In the genomic region with DNA sequence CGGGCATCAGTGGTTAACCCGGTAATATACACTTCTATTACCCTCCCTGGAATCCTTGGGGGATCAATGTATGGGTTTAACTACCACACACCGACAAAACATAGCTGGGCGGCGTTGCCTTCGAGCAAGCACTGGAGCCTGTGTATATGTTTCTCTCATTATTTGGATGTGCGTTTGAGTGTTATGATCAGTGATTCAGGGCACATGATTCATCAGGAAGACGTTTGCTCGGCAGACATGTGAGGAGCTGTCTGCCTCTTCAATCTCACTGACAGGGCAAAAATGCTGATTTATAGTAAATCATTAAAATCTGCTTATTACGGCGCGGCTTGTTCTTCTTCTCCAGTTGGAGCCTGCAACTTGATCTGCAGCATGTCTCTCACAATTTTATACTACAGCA, we compare ENCODE assay signal across 22 mouse cellular contexts.
A peak's percentile ranks its signal among the peaks of the same experiment; 100 is the strongest.
DNase-seq lines count a peak whose midpoint lies in the region; ATAC-seq lines count a peak whose summit lies in the region.
"Had no signal": no experiment of that assay in that cellular context is flagged by ENCODE, and none has a peak within 500 bp of the region (broad histone marks: within the 10 kb centered on the region; RNA-seq: fewer than 3 reads in every experiment).

No protein-coding gene starts in this region.

- no peak for ATAC-seq in forebrain, embryonic 12.5 days (ENCODE audit: low FRiP score)
- ATAC-seq in neural tube, embryonic 12.5 days (ENCODE audit: low FRiP score, low read depth), result 0 out of 2 replicates have a peak, but pooled peaks have one; percentile 21
- peak; percentile 22; the same call in 1 of the 2 replicates for ATAC-seq in hindbrain, embryonic 14.5 days (ENCODE audit: low FRiP score)
- 0 out of 2 replicates have a peak, but pooled peaks have one; percentile 55 for ATAC-seq in neural tube, embryonic 14.5 days (ENCODE audit: low read depth)
- ATAC-seq: inflammation-experienced regulatory T-cells, adult 6 months had no signal

- WGBS in forebrain, embryonic 12.5 days, result 62% methylated on average over 12 of the region's 12 CpGs
- 93% methylated on average over 12 of the region's 12 CpGs for WGBS in forebrain, embryonic 10.5 days
- 59% methylated on average over 12 of the region's 12 CpGs for WGBS in neural tube, embryonic 12.5 days
- 52% methylated on average over 12 of the region's 12 CpGs for WGBS in hindbrain, embryonic 14.5 days
- 37% methylated on average over 12 of the region's 12 CpGs for WGBS in neural tube, embryonic 14.5 days

- no peaks in the 10 kb centered on the region for H3K36me3 ChIP-seq in forebrain, embryonic 12.5 days (replicated peaks)
- H3K36me3 ChIP-seq in forebrain, embryonic 10.5 days (replicated peaks), result no peaks in the 10 kb centered on the region
- H3K36me3 ChIP-seq in neural tube, embryonic 12.5 days, result no peaks in the 10 kb centered on the region
- no peaks in the 10 kb centered on the region for H3K36me3 ChIP-seq in hindbrain, embryonic 14.5 days (replicated peaks; ENCODE audit: control insufficient read depth, insufficient read depth)
- H3K36me3 ChIP-seq in neural tube, embryonic 14.5 days (ENCODE audit: control insufficient read depth, insufficient read depth, low read length), result no peaks in the 10 kb centered on the region
- H3K36me3 ChIP-seq: G1E; limb, embryonic 13.5 days had no signal

- no peak overlapping the region for H3K4me3 ChIP-seq in forebrain, embryonic 12.5 days (replicated peaks)
- no peak overlapping the region for H3K4me3 ChIP-seq in forebrain, embryonic 10.5 days
- no peak overlapping the region for H3K4me3 ChIP-seq in neural tube, embryonic 12.5 days
- no peak overlapping the region for H3K4me3 ChIP-seq in hindbrain, embryonic 14.5 days (replicated peaks; ENCODE audit: low read length)
- no peak overlapping the region for H3K4me3 ChIP-seq in neural tube, embryonic 14.5 days (ENCODE audit: low read depth, low read length)
- H3K4me3 ChIP-seq: left cerebral cortex, adult 2 months; limb, embryonic 13.5 days had no signal

- peaks cover 18% of the 10 kb centered on the region for H3K4me1 ChIP-seq in forebrain, embryonic 12.5 days
- H3K4me1 ChIP-seq in forebrain, embryonic 10.5 days, result peaks cover 27% of the 10 kb centered on the region
- H3K4me1 ChIP-seq in neural tube, embryonic 12.5 days, result peaks cover 14% of the 10 kb centered on the region
- no peaks in the 10 kb centered on the region for H3K4me1 ChIP-seq in hindbrain, embryonic 14.5 days (replicated peaks; ENCODE audit: control insufficient read depth, insufficient read depth, low read length)
- H3K4me1 ChIP-seq in neural tube, embryonic 14.5 days (ENCODE audit: control insufficient read depth, insufficient read depth, low read length), result 0 out of 2 replicates have a peak, but pooled peaks cover 3% of the 10 kb centered on the region

- H3K9ac ChIP-seq in forebrain, embryonic 12.5 days, result no peak overlapping the region
- H3K9ac ChIP-seq in neural tube, embryonic 12.5 days, result no peak overlapping the region
- no peak overlapping the region for H3K9ac ChIP-seq in hindbrain, embryonic 14.5 days
- no peak overlapping the region for H3K9ac ChIP-seq in neural tube, embryonic 14.5 days (replicated peaks; ENCODE audit: low read depth, low read length)
- H3K9ac ChIP-seq: limb, embryonic 13.5 days; liver, embryonic 14.5 days had no signal

- H3K4me2 ChIP-seq in forebrain, embryonic 12.5 days, result no peak overlapping the region
- no peak overlapping the region for H3K4me2 ChIP-seq in neural tube, embryonic 12.5 days (replicated peaks)
- no peak overlapping the region for H3K4me2 ChIP-seq in hindbrain, embryonic 14.5 days (replicated peaks)
- H3K4me2 ChIP-seq in neural tube, embryonic 14.5 days (ENCODE audit: low read depth, low read length), result no peak overlapping the region
- H3K4me2 ChIP-seq: heart, embryonic 11.5 days; limb, embryonic 13.5 days had no signal

- intact Hi-C loops in left cerebral cortex, postnatal 25 days (cut with DNase I), result no loop called here

- no peak for DNase-seq in forebrain, embryonic 10.5 days (ENCODE audit: extremely low spot score, low spot score)
- DNase-seq in neural tube, embryonic 10.5 days (ENCODE audit: extremely low spot score, low spot score), result no peak
- no peak for DNase-seq in hindbrain, embryonic 14.5 days (ENCODE audit: low spot score)
- no peak for DNase-seq in right cerebral cortex, postnatal 36 days (ENCODE audit: low spot score in 2 of 2)
- DNase-seq in left cerebral cortex, postnatal 25 days (ENCODE audit: low spot score in 2 of 2), result no peak
- DNase-seq: adrenal gland, postnatal 36 days; cerebellum, adult 18-20 months; cerebellum, postnatal 36 days; heart, postnatal 10 days; kidney, adult 8-10 months; kidney, postnatal 14 days; right cerebral cortex, postnatal 4 days; thymus, adult 2 months had no signal

- no peaks in the 10 kb centered on the region for H3K9me3 ChIP-seq in forebrain, embryonic 12.5 days
- H3K9me3 ChIP-seq in forebrain, embryonic 10.5 days, result no peaks in the 10 kb centered on the region
- no peaks in the 10 kb centered on the region; the same call in 1 of the 2 replicates for H3K9me3 ChIP-seq in neural tube, embryonic 12.5 days
- no peaks in the 10 kb centered on the region for H3K9me3 ChIP-seq in hindbrain, embryonic 14.5 days (ENCODE audit: control insufficient read depth, low read length)
- no peaks in the 10 kb centered on the region for H3K9me3 ChIP-seq in neural tube, embryonic 14.5 days (ENCODE audit: control insufficient read depth, low read length)

- H3K27ac ChIP-seq in forebrain, embryonic 12.5 days, result 0 out of 2 replicates have a peak overlapping the region, but pooled peaks have one; percentile 31
- H3K27ac ChIP-seq in forebrain, embryonic 10.5 days, result no peak overlapping the region
- H3K27ac ChIP-seq in neural tube, embryonic 12.5 days, result no peak overlapping the region
- H3K27ac ChIP-seq in hindbrain, embryonic 14.5 days, result peak overlapping the region; percentile 43; the same call in 1 of the 2 replicates
- H3K27ac ChIP-seq in neural tube, embryonic 14.5 days (ENCODE audit: low read depth, low read length), result no peak overlapping the region
- H3K27ac ChIP-seq: left cerebral cortex, adult 2 months; limb, embryonic 13.5 days; liver, embryonic 14.5 days had no signal

- H3K27me3 ChIP-seq in forebrain, embryonic 12.5 days, result no peaks in the 10 kb centered on the region
- H3K27me3 ChIP-seq in forebrain, embryonic 10.5 days (ENCODE audit: poor library complexity, severe bottlenecking), result no peaks in the 10 kb centered on the region
- no peaks in the 10 kb centered on the region for H3K27me3 ChIP-seq in neural tube, embryonic 12.5 days (replicated peaks)
- H3K27me3 ChIP-seq in hindbrain, embryonic 14.5 days (ENCODE audit: control insufficient read depth, insufficient read depth, low read length), result no peaks in the 10 kb centered on the region
- H3K27me3 ChIP-seq in neural tube, embryonic 14.5 days (ENCODE audit: control insufficient read depth, insufficient read depth, low read length), result no peaks in the 10 kb centered on the region
- H3K27me3 ChIP-seq: limb, embryonic 13.5 days had no signal

Comparison
In these comparisons a context has a peak if more than half of its experiments do, and no peak if none do; other contexts are left out.
1. H3K27ac ChIP-seq: peak in forebrain, embryonic 12.5 days (single experiment) and hindbrain, embryonic 14.5 days (single experiment); none in forebrain, embryonic 10.5 days (single experiment), neural tube, embryonic 12.5 days (single experiment) and neural tube, embryonic 14.5 days (single experiment).